10 mouse cellular contexts compared by ENCODE assay signal in genomic region chr5:123301780-123302521, GRCm38 (mm10). TPM values are rescaled to one million over a fixed set of nuclear protein-coding genes. Genes with fewer than 3 reads are reported as not detected.
DNase-seq lines count a peak whose midpoint lies in the region; ATAC-seq and TF ChIP-seq lines count a peak whose summit lies in the region.
"Had no signal": no experiment of that assay in that cellular context is flagged by ENCODE, and none has a peak within 500 bp of the region (broad histone marks: within the 10 kb centered on the region; RNA-seq: fewer than 3 reads in every experiment).

No protein-coding gene starts in this region.

- no peak overlapping the region for H3K4me2 ChIP-seq in hindbrain, embryonic 16.5 days (ENCODE audit: low read length)
- H3K4me2 ChIP-seq in neural tube, embryonic 11.5 days (ENCODE audit: low read depth) = 0 out of 2 replicates have a peak overlapping the region, but pooled peaks have one; percentile 7
- H3K4me2 ChIP-seq in stomach, postnatal 0 days (replicated peaks; ENCODE audit: low read depth) = no peak overlapping the region

- 38% methylated on average over 20 of the region's 20 CpGs for WGBS in hindbrain, embryonic 10.5 days
- 21% methylated on average over 20 of the region's 20 CpGs for WGBS in hindbrain, embryonic 16.5 days
- 38% methylated on average over 20 of the region's 20 CpGs for WGBS in neural tube, embryonic 11.5 days
- 81% methylated on average over 20 of the region's 20 CpGs for WGBS in stomach, postnatal 0 days

- H3K9me3 ChIP-seq in hindbrain, embryonic 10.5 days = no peaks in the 10 kb centered on the region
- no peaks in the 10 kb centered on the region for H3K9me3 ChIP-seq in hindbrain, embryonic 16.5 days (ENCODE audit: control insufficient read depth, low read length)
- H3K9me3 ChIP-seq in neural tube, embryonic 11.5 days (ENCODE audit: control insufficient read depth, low read length) = no peaks in the 10 kb centered on the region
- no peaks in the 10 kb centered on the region for H3K9me3 ChIP-seq in stomach, postnatal 0 days (ENCODE audit: control insufficient read depth, low read length)

- ATAC-seq in hindbrain, embryonic 16.5 days = no peak
- 0 out of 2 replicates have a peak, but pooled peaks have one; percentile 38 for ATAC-seq in neural tube, embryonic 11.5 days (ENCODE audit: insufficient read depth, low FRiP score, low TSS enrichment)
- no peak for ATAC-seq in stomach, postnatal 0 days (ENCODE audit: low FRiP score, low TSS enrichment)

- peak overlapping the region; percentile 78 for H3K27ac ChIP-seq in hindbrain, embryonic 10.5 days
- H3K27ac ChIP-seq in hindbrain, embryonic 16.5 days (ENCODE audit: low read depth, low read length) = no peak overlapping the region
- H3K27ac ChIP-seq in neural tube, embryonic 11.5 days (ENCODE audit: low read depth, low read length) = no peak overlapping the region
- no peak overlapping the region for H3K27ac ChIP-seq in stomach, postnatal 0 days (replicated peaks)

- H3K27me3 ChIP-seq in hindbrain, embryonic 10.5 days (ENCODE audit: insufficient read depth, poor library complexity, severe bottlenecking) = peaks cover 49% of the 10 kb centered on the region
- H3K27me3 ChIP-seq in hindbrain, embryonic 16.5 days (replicated peaks; ENCODE audit: control insufficient read depth, insufficient read depth, low read length) = no peaks in the 10 kb centered on the region; the same call in 1 of the 2 replicates
- peaks cover 2% of the 10 kb centered on the region; the same call in 1 of the 2 replicates for H3K27me3 ChIP-seq in neural tube, embryonic 11.5 days (ENCODE audit: control insufficient read depth, insufficient read depth, low read length)
- no peaks in the 10 kb centered on the region for H3K27me3 ChIP-seq in stomach, postnatal 0 days (ENCODE audit: control insufficient read depth, insufficient read depth, low read length)

- peak overlapping the region; percentile 22; the same call in 1 of the 2 replicates for H3K4me3 ChIP-seq in hindbrain, embryonic 10.5 days
- no peak overlapping the region for H3K4me3 ChIP-seq in hindbrain, embryonic 16.5 days (ENCODE audit: low read length)
- H3K4me3 ChIP-seq in neural tube, embryonic 11.5 days (ENCODE audit: low read depth, low read length) = no peak overlapping the region
- H3K4me3 ChIP-seq in stomach, postnatal 0 days (ENCODE audit: low read depth, low read length) = no peak overlapping the region

- H3K36me3 ChIP-seq in hindbrain, embryonic 10.5 days = no peaks in the 10 kb centered on the region
- no peaks in the 10 kb centered on the region for H3K36me3 ChIP-seq in hindbrain, embryonic 16.5 days (ENCODE audit: control insufficient read depth, insufficient read depth, low read length)
- H3K36me3 ChIP-seq in neural tube, embryonic 11.5 days (ENCODE audit: control insufficient read depth, insufficient read depth, low read length) = no peaks in the 10 kb centered on the region
- no peaks in the 10 kb centered on the region for H3K36me3 ChIP-seq in stomach, postnatal 0 days (ENCODE audit: control insufficient read depth, insufficient read depth, low read length)

- H3K4me1 ChIP-seq in hindbrain, embryonic 10.5 days (replicated peaks) = peaks cover 45% of the 10 kb centered on the region
- peaks cover 9% of the 10 kb centered on the region for H3K4me1 ChIP-seq in hindbrain, embryonic 16.5 days (ENCODE audit: control insufficient read depth, insufficient read depth, low read depth, low read length)
- peaks cover 7% of the 10 kb centered on the region; the same call in 1 of the 2 replicates for H3K4me1 ChIP-seq in neural tube, embryonic 11.5 days (ENCODE audit: control insufficient read depth, insufficient read depth, low read length)
- no peaks in the 10 kb centered on the region for H3K4me1 ChIP-seq in stomach, postnatal 0 days (replicated peaks; ENCODE audit: control insufficient read depth, insufficient read depth)

- peak; percentile 81 for DNase-seq in hindbrain, embryonic 10.5 days (ENCODE audit: low spot score)
- DNase-seq in cerebellum, postnatal 10 days = peak; percentile 88 to 89
- peak; percentile 49 for DNase-seq in heart, adult 8-10 months (ENCODE audit: low spot score)
- DNase-seq in neural tube, embryonic 11.5 days (ENCODE audit: low spot score) = peak; percentile 75
- no peak for DNase-seq in stomach, postnatal 0 days (ENCODE audit: low spot score)
- no peak for DNase-seq in lung, postnatal 10 days
- no peak for DNase-seq in spleen, adult 18-20 months
- DNase-seq: kidney, adult 9 months; liver had no signal

- no peak overlapping the region for H3K9ac ChIP-seq in hindbrain, embryonic 16.5 days (ENCODE audit: low read depth, low read length)
- H3K9ac ChIP-seq in neural tube, embryonic 11.5 days (ENCODE audit: low read length) = 0 out of 2 replicates have a peak overlapping the region, but pooled peaks have one; percentile 11
- no peak overlapping the region for H3K9ac ChIP-seq in stomach, postnatal 0 days (ENCODE audit: low read length)

- TF ChIP-seq CTCF in stomach, postnatal 0 days (IDR thresholded peaks at IDR 0.05; ENCODE audit: low read depth) = no peak

- no peak for TF ChIP-seq EP300 in stomach, postnatal 0 days (optimal IDR thresholded peaks at IDR 0.05)

RNA-seq across cellular contexts. Expression of gene Bcl7a, which starts 41.7 kb away (rescaled TPM):
- polyA plus RNA-seq in hindbrain, embryonic 10.5 days (2016; fragmentation: Nextera tagmentation; extraction: Ambion mirVana) = 42.9 and 48.0 TPM in 2 replicates
- 31.1 and 36.7 TPM in 2 replicates for polyA plus RNA-seq in hindbrain, embryonic 16.5 days (2015; fragmentation: Nextera tagmentation; extraction: Ambion mirVana)
- 10 to 100 TPM in 1 of 4 experiments, 1 to 10 TPM in 3; 8.7 to 12.5 (median 9.4) TPM for total RNA-seq in heart, adult 8-10 months (2022)
- polyA plus RNA-seq in neural tube, embryonic 11.5 days (2014; fragmentation: Nextera tagmentation; extraction: Ambion mirVana) = 55.9 and 56.7 TPM in 2 replicates
- polyA plus RNA-seq in stomach, postnatal 0 days (2015; fragmentation: Nextera tagmentation; extraction: Ambion mirVana) = 5.9 and 6.4 TPM in 2 replicates

RNA-seq across cellular contexts. Expression of gene Wdr66, which starts 50.0 kb away (rescaled TPM):
- 7.0 and 8.1 TPM in 2 replicates for polyA plus RNA-seq in hindbrain, embryonic 10.5 days (2016; fragmentation: Nextera tagmentation; extraction: Ambion mirVana)
- 1.1 and 1.4 TPM in 2 replicates for polyA plus RNA-seq in hindbrain, embryonic 16.5 days (2015; fragmentation: Nextera tagmentation; extraction: Ambion mirVana)
- total RNA-seq in heart, adult 8-10 months (2022) = under 1 TPM; 0.65 to 0.82 (median 0.73) TPM
- 11.9 and 13.8 TPM in 2 replicates for polyA plus RNA-seq in neural tube, embryonic 11.5 days (2014; fragmentation: Nextera tagmentation; extraction: Ambion mirVana)
- polyA plus RNA-seq in stomach, postnatal 0 days (2015; fragmentation: Nextera tagmentation; extraction: Ambion mirVana) = 0.22 and 0.30 TPM in 2 replicates

Comparison
In these comparisons a context has a peak if more than half of its experiments do, and no peak if none do; other contexts are left out.
1. DNase-seq: peak in hindbrain, embryonic 10.5 days (single experiment), cerebellum, postnatal 10 days (2 of 2), heart, adult 8-10 months (single experiment) and neural tube, embryonic 11.5 days (single experiment); none in stomach, postnatal 0 days (single experiment), lung, postnatal 10 days (single experiment) and spleen, adult 18-20 months (0 of 2).